Mouse (Mus musculus) MEL (cell line): ENCODE measurements around the gene Vtn.
A peak's percentile ranks its signal among the peaks of the same experiment; 100 is the strongest.

ENCODE experiments used
- JUND ChIP-seq: IDR thresholded peaks from 2 replicates; pipeline ENCODE4 v1.6.1; 2011; ENCODE audit warnings: low read depth, mild to moderate bottlenecking, improper control_type of control experiment, low read length
- POLR2A ChIP-seq, 2 experiments: IDR thresholded peaks; 2 replicates each; pipeline ENCODE4 v1.6.1; 2011 to 2012; ENCODE audit warnings: low read length in 2 of 2, mild to moderate bottlenecking in 2 of 2, control low read depth in 1 of 2, improper control_type of control experiment in 1 of 2, low read depth in 1 of 2, moderate library complexity in 1 of 2; ENCODE audit not compliant: control insufficient read depth in 1 of 2, insufficient read depth in 1 of 2, poor library complexity in 1 of 2

- no peak for TF ChIP-seq JUND
- TF ChIP-seq POLR2A (IDR thresholded peaks at IDR 0.05; ENCODE audit: control insufficient read depth in 1 of 2, insufficient read depth in 1 of 2, low read depth in 1 of 2, low read length in 2 of 2, poor library complexity in 1 of 2): peak in 1 of 2 experiments; percentile 47; a peak in 1 of 4 replicates
These were observed 15.3 kb upstream of the Vtn start for GRCm38 (mm10) chr11:78483639-78484038.
